Mouse (Mus musculus) forebrain, embryonic 10.5 days (tissue): ENCODE measurements around the gene Map4k2. TPM values are rescaled to one million over a fixed set of nuclear protein-coding genes. Genes with fewer than 3 reads are reported as not detected.
A peak's percentile ranks its signal among the peaks of the same experiment; 100 is the strongest.

Experiments used
- DNase-seq: peaks from one replicate; pipeline ENCODE4 v3.0.0-alpha.2; 2017; ENCODE audit warnings: low spot score; ENCODE audit errors: extremely low spot score
- H3K27ac ChIP-seq: fragments of 300-500 bp; sonication (generic); 2 replicates; pipeline ENCODE4 v1.5.1; 2016; ENCODE audit warnings: mild to moderate bottlenecking
- H3K27me3 ChIP-seq: fragments of 300-500 bp; sonication (generic); 2 replicates; pipeline ENCODE4 v1.6.1; 2016; ENCODE audit warnings: mild to moderate bottlenecking; ENCODE audit not compliant: poor library complexity, severe bottlenecking
- H3K36me3 ChIP-seq: fragments of 300-500 bp; sonication (generic); replicated peaks from 2 replicates; pipeline ENCODE4 v1.6.1; 2016; ENCODE audit warnings: mild to moderate bottlenecking, moderate library complexity
- H3K4me1 ChIP-seq: fragments of 300-500 bp; sonication (generic); 2 replicates; pipeline ENCODE4 v1.6.1; 2016
- H3K4me3 ChIP-seq: fragments of 300-500 bp; sonication (generic); 2 replicates; pipeline ENCODE4 v1.5.1; 2016; ENCODE audit warnings: mild to moderate bottlenecking, moderate library complexity
- H3K9me3 ChIP-seq: fragments of 300-500 bp; sonication (generic); 2 replicates; pipeline ENCODE4 v1.6.1; 2016; ENCODE audit warnings: mild to moderate bottlenecking, moderate library complexity
- WGBS: fragments of 180-500 bp; shearing (Covaris S2); methylation state at CpG from one replicate; pipeline ENCODE4 v1.1.7; 2016; 5-methylcytosine and 5-hydroxymethylcytosine counted together
- polyA plus RNA-seq: library from polyadenylated mRNA; unstranded; fragments of >200 nt; fragmentation: Nextera tagmentation; extraction: Ambion mirVana; gene quantifications from 2 replicates; pipeline ENCODE4 v1.2.1, GENCODE M21; 2016

Gene Map4k2
- polyA plus RNA-seq, 1 experiment from 2014 or later = 12.6 TPM

GRCm38 (mm10) chr19:6361291-6361690 is 20.4 kb downstream of the Map4k2 start:
- WGBS = 86% methylated on average over 3 of the region's 3 CpGs
- Histone ChIP-seq H3K4me3 (no peak overlapping the region), H3K4me1 (peaks cover 23% of the 10 kb centered on the region), H3K27me3 (no peaks in the 10 kb centered on the region), H3K27ac (no peak overlapping the region), H3K36me3 (peaks cover 20% of the 10 kb centered on the region), H3K9me3 (no peaks in the 10 kb centered on the region)
- DNase-seq = no peak

GRCm38 (mm10) chr19:6363091-6363410 is 22.1 kb downstream of the Map4k2 start:
- H3K36me3 ChIP-seq = peaks cover 38% of the 10 kb centered on the region
- peak overlapping the region; percentile 100 for H3K27ac ChIP-seq
- H3K4me3 ChIP-seq = peak overlapping the region; percentile 100
- 3% methylated on average over 11 of the region's 11 CpGs for WGBS
- no peak for DNase-seq
- H3K27me3 ChIP-seq = no peaks in the 10 kb centered on the region
- H3K9me3 ChIP-seq = no peaks in the 10 kb centered on the region
- peaks cover 34% of the 10 kb centered on the region for H3K4me1 ChIP-seq

- Histone ChIP-seq H3K36me3 (peaks cover 44% of the 10 kb centered on the region), H3K27ac (peak within 1 kb of the TSS; percentile 100), H3K4me1 (peaks cover 34% of the 10 kb centered on the region), H3K4me3 (peak within 1 kb of the TSS; percentile 100), H3K9me3 (no peaks in the 10 kb centered on the region), H3K27me3 (no peaks in the 10 kb centered on the region)
- WGBS = under 1% methylated on average over 85 of the region's 85 CpGs
- DNase-seq = peak; percentile 100
Observed at GRCm38 (mm10) chr19:6363411-6364240, 22.7 kb downstream of the Map4k2 start, which contains the start of gene Sf1. Gene Sf1, plus strand, starts transcription at chr19:6363690.

- Histone ChIP-seq H3K27me3 (no peaks in the 10 kb centered on the region), H3K9me3 (no peaks in the 10 kb centered on the region), H3K4me3 (peak overlapping the region; percentile 100), H3K36me3 (peaks cover 51% of the 10 kb centered on the region), H3K4me1 (peaks cover 34% of the 10 kb centered on the region), H3K27ac (peak overlapping the region; percentile 100)
- DNase-seq = peak; percentile 87
- under 1% methylated on average over 55 of the region's 55 CpGs for WGBS
Observed at GRCm38 (mm10) chr19:6364317-6364725, 23.4 kb downstream of the Map4k2 start.

GRCm38 (mm10) chr19:6364842-6365241 is 23.9 kb downstream of the Map4k2 start:
- WGBS = 6% methylated on average over 2 of the region's 2 CpGs
- Histone ChIP-seq H3K27ac (peak overlapping the region; percentile 100), H3K9me3 (no peaks in the 10 kb centered on the region), H3K36me3 (peaks cover 56% of the 10 kb centered on the region), H3K4me3 (peak overlapping the region; percentile 100), H3K4me1 (peaks cover 34% of the 10 kb centered on the region), H3K27me3 (no peaks in the 10 kb centered on the region)
- DNase-seq = no peak

GRCm38 (mm10) chr19:6370175-6370574 is 29.2 kb downstream of the Map4k2 start:
- Histone ChIP-seq H3K9me3 (no peaks in the 10 kb centered on the region), H3K36me3 (peaks cover 100% of the 10 kb centered on the region), H3K27me3 (no peaks in the 10 kb centered on the region), H3K4me3 (no peak overlapping the region), H3K27ac (no peak overlapping the region), H3K4me1 (peaks cover 29% of the 10 kb centered on the region)
- no peak for DNase-seq
- 91% methylated on average over 2 of the region's 2 CpGs for WGBS

GRCm38 (mm10) chr19:6372433-6372832 is 31.5 kb downstream of the Map4k2 start:
- peaks cover 31% of the 10 kb centered on the region for H3K4me1 ChIP-seq
- H3K36me3 ChIP-seq = peaks cover 100% of the 10 kb centered on the region
- no peak overlapping the region for H3K27ac ChIP-seq
- no peaks in the 10 kb centered on the region for H3K27me3 ChIP-seq
- no peak overlapping the region for H3K4me3 ChIP-seq
- no peaks in the 10 kb centered on the region for H3K9me3 ChIP-seq
- WGBS = 93% methylated on average over 3 of the region's 3 CpGs
- no peak for DNase-seq

GRCm38 (mm10) chr19:6373539-6374400 is 32.8 kb downstream of the Map4k2 start:
- peaks cover 39% of the 10 kb centered on the region for H3K4me1 ChIP-seq
- 0 out of 2 replicates have a peak overlapping the region, but pooled peaks have one; percentile 0 for H3K4me3 ChIP-seq
- H3K9me3 ChIP-seq = no peaks in the 10 kb centered on the region
- WGBS = 79% methylated on average over 12 of the region's 12 CpGs
- H3K36me3 ChIP-seq = peaks cover 100% of the 10 kb centered on the region
- no peak overlapping the region for H3K27ac ChIP-seq
- DNase-seq = peak; percentile 71
- no peaks in the 10 kb centered on the region for H3K27me3 ChIP-seq

GRCm38 (mm10) chr19:6374571-6374970 is 33.6 kb downstream of the Map4k2 start:
- H3K4me3 ChIP-seq = peak overlapping the region; percentile 0; the same call in 1 of the 2 replicates
- H3K27ac ChIP-seq = no peak overlapping the region
- H3K36me3 ChIP-seq = peaks cover 100% of the 10 kb centered on the region
- no peaks in the 10 kb centered on the region for H3K9me3 ChIP-seq
- peaks cover 39% of the 10 kb centered on the region for H3K4me1 ChIP-seq
- WGBS = 98% methylated on average over 10 of the region's 10 CpGs
- no peak for DNase-seq
- no peaks in the 10 kb centered on the region for H3K27me3 ChIP-seq

- peaks cover 96% of the 10 kb centered on the region for H3K36me3 ChIP-seq
- H3K4me1 ChIP-seq = peaks cover 39% of the 10 kb centered on the region
- 94% methylated on average over 42 of the region's 42 CpGs for WGBS
- H3K27ac ChIP-seq = no peak overlapping the region
- H3K27me3 ChIP-seq = no peaks in the 10 kb centered on the region
- H3K9me3 ChIP-seq = no peaks in the 10 kb centered on the region
- peak overlapping the region; percentile 12; the same call in 1 of the 2 replicates for H3K4me3 ChIP-seq
- DNase-seq = no peak
Observed at GRCm38 (mm10) chr19:6375423-6376254, 34.7 kb downstream of the Map4k2 start.

GRCm38 (mm10) chr19:6376255-6376564 is 35.3 kb downstream of the Map4k2 start:
- H3K9me3 ChIP-seq = no peaks in the 10 kb centered on the region
- no peak for DNase-seq
- peak overlapping the region; percentile 12; the same call in 1 of the 2 replicates for H3K4me3 ChIP-seq
- H3K27me3 ChIP-seq = no peaks in the 10 kb centered on the region
- H3K27ac ChIP-seq = no peak overlapping the region
- peaks cover 96% of the 10 kb centered on the region for H3K36me3 ChIP-seq
- H3K4me1 ChIP-seq = peaks cover 39% of the 10 kb centered on the region
- 83% methylated on average over 14 of the region's 14 CpGs for WGBS

- no peaks in the 10 kb centered on the region for H3K9me3 ChIP-seq
- H3K4me3 ChIP-seq = peak overlapping the region; percentile 12; the same call in 1 of the 2 replicates
- no peaks in the 10 kb centered on the region for H3K27me3 ChIP-seq
- peaks cover 39% of the 10 kb centered on the region for H3K4me1 ChIP-seq
- DNase-seq = no peak
- H3K36me3 ChIP-seq = peaks cover 93% of the 10 kb centered on the region
- H3K27ac ChIP-seq = no peak overlapping the region
- 92% methylated on average over 2 of the region's 2 CpGs for WGBS
Observed at GRCm38 (mm10) chr19:6376643-6377042, 35.7 kb downstream of the Map4k2 start.
